Mouse (Mus musculus) embryonic facial prominence, embryonic 14.5 days (tissue): ENCODE measurements at regions not wholly inside any gene's neighbourhood (a gene's known extent, or its start where the extent isn't known, plus 50 kb on each side); places are given as distances from the start of the nearest gene placed in this dataset.

Source experiments
- ATAC-seq: fragments of 200-750 bp; cut with Nextera tagmentation; 2 replicates; pipeline ENCODE4 v1.8.0; 2017; ENCODE audit warnings: low read depth, moderate number of reproducible peaks, moderate TSS enrichment
- DNase-seq: peaks from one replicate; pipeline ENCODE4 v3.0.0-alpha.2; 2015; ENCODE audit warnings: low spot score
- H3K27ac ChIP-seq: fragments of 300-500 bp; sonication (generic); replicated peaks from 2 replicates; pipeline ENCODE4 v1.5.1; 2014; ENCODE audit warnings: low read depth, mild to moderate bottlenecking, low read length, moderate library complexity
- H3K27me3 ChIP-seq: fragments of 300-500 bp; sonication (generic); replicated peaks from 2 replicates; pipeline ENCODE4 v1.6.1; 2014; ENCODE audit warnings: low read length; ENCODE audit not compliant: control insufficient read depth, insufficient read depth
- H3K36me3 ChIP-seq: fragments of 300-500 bp; sonication (generic); 2 replicates; pipeline ENCODE4 v1.6.1; 2014; ENCODE audit warnings: low read length, mixed read lengths; ENCODE audit not compliant: control insufficient read depth, insufficient read depth
- H3K4me1 ChIP-seq: fragments of 300-500 bp; sonication (generic); 2 replicates; pipeline ENCODE4 v1.6.1; 2014; ENCODE audit warnings: antibody characterized with exemption, low read length; ENCODE audit not compliant: control insufficient read depth, insufficient read depth
- H3K4me2 ChIP-seq: fragments of 300-500 bp; sonication (generic); 2 replicates; pipeline ENCODE4 v1.6.1; 2014; ENCODE audit warnings: low read depth, mild to moderate bottlenecking, low read length, moderate library complexity, mixed read lengths
- H3K4me3 ChIP-seq: fragments of 300-500 bp; sonication (generic); 2 replicates; pipeline ENCODE4 v1.5.1; 2014; ENCODE audit warnings: low read depth, mild to moderate bottlenecking, low read length
- H3K9ac ChIP-seq: fragments of 300-500 bp; sonication (generic); 2 replicates; pipeline ENCODE4 v1.6.1; 2014; ENCODE audit warnings: low read depth, mild to moderate bottlenecking, low read length, moderate library complexity, mixed read lengths
- H3K9me3 ChIP-seq: fragments of 300-500 bp; sonication (generic); 2 replicates; pipeline ENCODE4 v1.6.1; 2016; ENCODE audit warnings: low read length; ENCODE audit not compliant: control insufficient read depth
- WGBS: fragments of 180-500 bp; shearing (Covaris S2); extraction: QIAGEN DNeasy Blood & Tissue Kit; methylation state at CpG from one replicate; pipeline ENCODE4 v1.1.7; 2014; 5-methylcytosine and 5-hydroxymethylcytosine counted together

- Histone ChIP-seq H3K4me3 (no peak overlapping the region), H3K4me1 (peaks cover 5% of the 10 kb centered on the region; the same call in 1 of the 2 replicates), H3K9me3 (no peaks in the 10 kb centered on the region), H3K9ac (no peak overlapping the region), H3K36me3 (no peaks in the 10 kb centered on the region), H3K27ac (no peak overlapping the region), H3K4me2 (no peak overlapping the region), H3K27me3 (no peaks in the 10 kb centered on the region)
- 0 out of 2 replicates have a peak, but pooled peaks have one; percentile 27 for ATAC-seq
- peak; percentile 43 for DNase-seq
- 37% methylated on average over 8 of the region's 8 CpGs for WGBS
These were observed 126.5 kb upstream of the Hs6st1 start for GRCm38 (mm10) chr1:35941642-35942077.

DNA sequence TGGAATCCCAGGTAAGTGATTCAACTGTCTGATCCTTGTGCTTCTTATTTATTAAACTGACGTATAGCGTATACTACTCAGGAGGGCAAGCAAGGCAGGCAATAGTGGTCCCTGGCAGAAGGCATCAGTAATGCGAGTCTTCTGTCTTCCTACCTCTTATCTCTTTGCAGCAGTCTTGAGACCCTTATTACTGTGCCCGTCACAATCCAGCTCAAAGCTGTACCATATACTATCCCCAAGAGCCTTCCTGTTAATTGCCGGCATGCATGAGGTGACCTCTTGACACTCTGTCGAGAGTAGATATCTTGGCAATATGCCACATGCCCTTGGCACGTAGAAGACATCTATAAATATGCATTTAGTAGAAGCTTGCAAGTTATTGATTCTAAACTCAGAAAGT lies 126.0 kb upstream of the Hs6st1 start:
- peaks cover 5% of the 10 kb centered on the region; the same call in 1 of the 2 replicates for H3K4me1 ChIP-seq

DNA sequence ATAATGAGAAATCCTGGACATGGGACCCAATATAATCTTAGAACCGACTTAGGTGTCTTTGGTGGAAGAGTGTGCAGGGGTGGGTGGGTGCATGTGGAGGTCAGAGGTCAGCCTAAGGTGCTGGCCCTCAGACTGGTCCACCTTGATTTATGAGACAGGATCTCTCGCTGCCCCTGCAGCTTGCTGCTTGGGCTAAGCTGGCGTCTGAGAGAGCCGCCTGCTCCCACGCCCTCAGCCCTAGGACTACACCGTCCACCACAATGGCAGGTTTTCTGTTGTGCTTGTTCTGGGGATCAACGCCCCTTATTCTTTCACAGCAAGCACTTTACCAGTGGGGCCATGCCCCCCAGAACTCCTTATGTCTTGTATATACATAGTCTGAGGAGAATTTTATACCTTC lies 124.4 kb upstream of the Hs6st1 start:
- Histone ChIP-seq H3K4me2 (no peak overlapping the region), H3K27me3 (no peaks in the 10 kb centered on the region), H3K9ac (no peak overlapping the region), H3K36me3 (no peaks in the 10 kb centered on the region), H3K27ac (no peak overlapping the region), H3K4me1 (peaks cover 5% of the 10 kb centered on the region; the same call in 1 of the 2 replicates), H3K4me3 (no peak overlapping the region), H3K9me3 (no peaks in the 10 kb centered on the region)
- DNase-seq = no peak
- 73% methylated on average over 7 of the region's 7 CpGs for WGBS
- no peak for ATAC-seq

More for the DNA sequence above, 126.0 kb upstream of the Hs6st1 start:
- no peak overlapping the region for H3K4me3 ChIP-seq
- ATAC-seq = no peak
- WGBS = 66% methylated on average over 7 of the region's 7 CpGs
- no peak overlapping the region for H3K4me2 ChIP-seq
- no peak overlapping the region for H3K9ac ChIP-seq
- H3K27me3 ChIP-seq = no peaks in the 10 kb centered on the region
- no peak for DNase-seq
- H3K36me3 ChIP-seq = no peaks in the 10 kb centered on the region
- H3K9me3 ChIP-seq = no peaks in the 10 kb centered on the region
- no peak overlapping the region for H3K27ac ChIP-seq

GRCm38 (mm10) chr1:35944376-35944775 lies 123.8 kb upstream of the Hs6st1 start:
- no peak overlapping the region for H3K4me3 ChIP-seq
- H3K9ac ChIP-seq = no peak overlapping the region
- ATAC-seq (no peak), DNase-seq (no peak)
- WGBS = 62% methylated on average over 5 of the region's 5 CpGs
- H3K27me3 ChIP-seq = no peaks in the 10 kb centered on the region
- peaks cover 5% of the 10 kb centered on the region; the same call in 1 of the 2 replicates for H3K4me1 ChIP-seq
- no peak overlapping the region for H3K27ac ChIP-seq
- no peak overlapping the region for H3K4me2 ChIP-seq
- H3K36me3 ChIP-seq = no peaks in the 10 kb centered on the region
- no peaks in the 10 kb centered on the region for H3K9me3 ChIP-seq

DNA sequence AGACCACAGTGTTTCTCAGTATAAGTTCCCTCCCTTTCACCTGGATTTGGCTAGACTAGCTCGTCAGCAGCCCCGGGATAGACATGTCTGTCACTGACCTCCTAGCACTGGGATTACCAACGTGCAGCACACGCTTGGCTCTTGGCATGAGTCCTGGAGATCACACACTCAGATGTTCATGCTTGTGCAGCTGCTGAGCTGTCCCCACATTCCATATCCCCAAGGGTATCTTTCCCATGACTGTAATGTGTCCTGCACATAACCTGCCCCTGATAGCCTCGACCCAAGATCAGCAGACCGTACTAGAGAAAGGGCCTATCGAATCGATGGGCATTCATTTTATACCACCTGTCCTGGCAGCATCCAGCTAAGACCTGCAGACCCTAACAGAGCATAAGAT lies 123.4 kb upstream of the Hs6st1 start:
- Histone ChIP-seq H3K9me3 (no peaks in the 10 kb centered on the region), H3K27me3 (no peaks in the 10 kb centered on the region), H3K9ac (no peak overlapping the region), H3K4me2 (no peak overlapping the region), H3K4me1 (peaks cover 5% of the 10 kb centered on the region; the same call in 1 of the 2 replicates), H3K4me3 (no peak overlapping the region), H3K27ac (no peak overlapping the region), H3K36me3 (no peaks in the 10 kb centered on the region)
- ATAC-seq (no peak; the same call in 1 of the 2 replicates), DNase-seq (peak; percentile 48)
- 77% methylated on average over 8 of the region's 8 CpGs for WGBS

DNA sequence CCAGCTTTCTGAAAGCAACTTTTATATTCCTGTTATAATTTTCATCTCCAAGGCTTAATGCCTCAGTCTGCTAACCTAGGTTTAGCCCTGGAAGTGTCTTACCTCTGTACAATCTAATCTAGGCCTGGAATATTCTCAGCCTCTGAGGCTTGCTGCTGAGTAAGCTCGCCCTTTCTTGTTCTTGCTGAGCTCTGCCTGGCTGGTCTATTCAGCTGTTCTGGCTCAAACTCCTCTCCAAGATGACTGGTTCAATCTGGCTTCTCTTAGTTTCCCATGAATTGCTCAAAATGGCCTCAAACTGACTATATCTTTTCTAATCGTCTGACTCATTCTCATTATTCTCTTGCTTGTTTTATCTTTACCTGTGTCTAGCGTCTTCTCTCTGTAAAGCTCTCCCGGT lies 122.6 kb upstream of the Hs6st1 start:
- no peaks in the 10 kb centered on the region for H3K27me3 ChIP-seq
- H3K4me2 ChIP-seq = no peak overlapping the region
- no peak overlapping the region for H3K27ac ChIP-seq
- WGBS = 86% methylated on average over 4 of the region's 4 CpGs
- H3K4me1 ChIP-seq = peaks cover 5% of the 10 kb centered on the region; the same call in 1 of the 2 replicates
- no peak for ATAC-seq
- DNase-seq = no peak
- H3K36me3 ChIP-seq = no peaks in the 10 kb centered on the region
- H3K9me3 ChIP-seq = 0 out of 2 replicates have a peak, but pooled peaks cover 4% of the 10 kb centered on the region
- H3K4me3 ChIP-seq = no peak overlapping the region
- no peak overlapping the region for H3K9ac ChIP-seq

- Histone ChIP-seq H3K9me3 (0 out of 2 replicates have a peak, but pooled peaks cover 4% of the 10 kb centered on the region), H3K36me3 (no peaks in the 10 kb centered on the region), H3K4me1 (no peaks in the 10 kb centered on the region), H3K4me3 (no peak overlapping the region), H3K4me2 (no peak overlapping the region), H3K27ac (no peak overlapping the region), H3K9ac (no peak overlapping the region), H3K27me3 (no peaks in the 10 kb centered on the region)
- 68% methylated on average over 5 of the region's 5 CpGs for WGBS
- ATAC-seq = no peak
- no peak for DNase-seq
These were observed 120.1 kb upstream of the Hs6st1 start for GRCm38 (mm10) chr1:35948104-35948503.

DNA sequence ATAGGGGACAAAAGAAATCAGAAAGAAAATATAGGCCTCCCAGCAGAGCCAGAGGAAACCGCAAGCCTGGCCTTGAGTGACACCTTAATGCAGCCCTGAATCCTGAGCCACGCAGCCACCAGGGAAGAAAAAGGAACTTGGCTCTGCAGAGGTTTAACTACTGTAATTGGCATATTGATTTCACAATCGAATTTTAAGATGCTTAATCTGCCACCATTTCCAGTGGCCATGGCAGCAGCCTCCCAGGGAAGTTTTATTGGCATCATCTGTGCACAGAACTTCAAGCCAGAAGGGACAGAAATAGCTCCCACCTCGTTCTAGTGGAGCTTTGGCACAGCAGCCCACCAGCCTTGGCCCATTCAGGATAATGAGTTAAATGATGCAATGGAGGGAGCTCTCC lies 117.1 kb upstream of the Hs6st1 start:
- Histone ChIP-seq H3K4me3 (no peak overlapping the region), H3K9ac (no peak overlapping the region), H3K27ac (no peak overlapping the region), H3K9me3 (0 out of 2 replicates have a peak, but pooled peaks cover 4% of the 10 kb centered on the region), H3K27me3 (no peaks in the 10 kb centered on the region), H3K4me2 (no peak overlapping the region), H3K36me3 (no peaks in the 10 kb centered on the region), H3K4me1 (no peaks in the 10 kb centered on the region)
- ATAC-seq (peak; percentile 57; the same call in 1 of the 2 replicates), DNase-seq (peak; percentile 39)
- WGBS = 42% methylated on average over 4 of the region's 4 CpGs

- Histone ChIP-seq H3K4me2 (no peak overlapping the region), H3K9me3 (0 out of 2 replicates have a peak, but pooled peaks cover 4% of the 10 kb centered on the region), H3K27ac (no peak overlapping the region), H3K36me3 (no peaks in the 10 kb centered on the region), H3K9ac (no peak overlapping the region), H3K4me3 (no peak overlapping the region), H3K27me3 (no peaks in the 10 kb centered on the region), H3K4me1 (no peaks in the 10 kb centered on the region)
- ATAC-seq (no peak), DNase-seq (no peak)
- 56% methylated on average over 4 of the region's 4 CpGs for WGBS
These were observed 114.5 kb upstream of the Hs6st1 start for GRCm38 (mm10) chr1:35953721-35954120.
